Mouse (Mus musculus) liver, adult 2 months (tissue): ENCODE results near the gene Tmco4. TPM values are rescaled to one million over a fixed set of nuclear protein-coding genes. Genes with fewer than 3 reads are reported as not detected.

ENCODE experiments used
- DNase-seq: peaks from one replicate; pipeline ENCODE4 v3.0.0-alpha.2; 2011; ENCODE audit warnings: low read depth, low spot score; ENCODE audit errors: extremely low read depth
- H3K27ac ChIP-seq: fragments of 200-500 bp; replicated peaks from 2 replicates; pipeline ENCODE4 v1.5.1; 2012; ENCODE audit warnings: low read depth, mild to moderate bottlenecking, control low read depth, inconsistent platforms, low read length; ENCODE audit not compliant: insufficient read depth
- H3K27me3 ChIP-seq: fragments of 200-500 bp; 2 replicates; pipeline ENCODE4 v1.6.1; 2012; ENCODE audit warnings: mild to moderate bottlenecking, moderate library complexity, low read length, inconsistent platforms; ENCODE audit not compliant: control insufficient read depth, insufficient read depth
- H3K36me3 ChIP-seq: fragments of 200-500 bp; 2 replicates; pipeline ENCODE4 v1.6.1; 2012; ENCODE audit warnings: low read length, inconsistent platforms; ENCODE audit not compliant: control insufficient read depth, insufficient read depth
- H3K4me1 ChIP-seq: fragments of 200-500 bp; 2 replicates; pipeline ENCODE4 v1.6.1; 2011; ENCODE audit warnings: low read length; ENCODE audit not compliant: control insufficient read depth, insufficient read depth
- H3K4me3 ChIP-seq: fragments of 200-500 bp; 2 replicates; pipeline ENCODE4 v1.5.1; 2011; ENCODE audit warnings: low read depth, mild to moderate bottlenecking, control low read depth, low read length, moderate library complexity; ENCODE audit not compliant: insufficient read depth
- H3K79me2 ChIP-seq: fragments of 200-500 bp; 2 replicates; pipeline ENCODE4 v1.6.1; 2012; ENCODE audit warnings: inconsistent platforms, mild to moderate bottlenecking, low read length, moderate library complexity; ENCODE audit not compliant: control insufficient read depth, insufficient read depth
- H3K9ac ChIP-seq: fragments of 200-500 bp; 2 replicates; pipeline ENCODE4 v1.6.1; 2012; ENCODE audit warnings: low read depth, mild to moderate bottlenecking, control low read depth, inconsistent platforms, low read length
- CTCF ChIP-seq: fragments of 200-500 bp; IDR thresholded peaks from 2 replicates; pipeline ENCODE4 v1.5.1; 2011; ENCODE audit warnings: low read depth, low read length, control low read depth
- POLR2A ChIP-seq: fragments of 200-500 bp; IDR thresholded peaks from 2 replicates; pipeline ENCODE4 v1.6.1; 2011; ENCODE audit warnings: low read length, control low read depth; ENCODE audit not compliant: insufficient read depth; ENCODE audit errors: extremely low read depth
- WGBS: fragments of 180-500 bp; shearing (Covaris S2); methylation state at CpG from one replicate; pipeline ENCODE4 v1.1.7; 2018; 5-methylcytosine and 5-hydroxymethylcytosine counted together
- polyA plus RNA-seq: library from polyadenylated mRNA; depleted of rRNA; stranded (reverse); fragments of >200 nt; gene quantifications from 2 replicates; pipeline ENCODE4 v1.2.3, GENCODE M21; 2012
- total RNA-seq: library from RNA; depleted of rRNA; stranded (reverse); fragments of >200 nt; gene quantifications from 2 replicates; pipeline ENCODE4 v1.2.3, GENCODE M21; 2014

Tmco4 gene
- total and polyA plus RNA-seq, 2 experiments, result 10.2 to 15.3 TPM

DNA sequence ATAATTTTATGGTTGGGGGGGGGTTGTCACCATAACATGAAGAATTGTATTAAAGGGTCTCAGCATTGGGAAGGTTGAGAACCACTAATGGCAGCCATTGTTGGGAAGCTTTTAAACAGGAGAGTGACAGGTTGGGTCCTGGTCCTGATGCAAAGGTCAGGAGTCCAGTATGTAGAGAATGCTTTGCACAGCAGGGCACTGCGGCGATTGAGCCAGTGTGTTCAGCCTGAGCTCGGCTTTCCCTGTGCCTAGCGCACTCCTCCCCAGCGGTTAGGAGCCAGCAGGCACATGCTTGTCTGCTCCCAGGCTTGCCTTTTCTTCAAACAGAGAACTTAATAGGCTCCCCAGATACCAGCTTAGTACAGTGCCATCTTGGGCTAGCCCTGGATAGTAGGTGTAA lies 13.6 kb downstream of the Tmco4 start:
- no peaks in the 10 kb centered on the region for H3K79me2 ChIP-seq
- H3K9ac ChIP-seq, result no peak overlapping the region
- H3K27me3 ChIP-seq, result no peaks in the 10 kb centered on the region
- no peak overlapping the region for H3K4me3 ChIP-seq
- no peak for TF ChIP-seq POLR2A
- TF ChIP-seq CTCF, result no peak
- no peak overlapping the region for H3K27ac ChIP-seq
- peaks cover 2% of the 10 kb centered on the region; the same call in 1 of the 2 replicates for H3K36me3 ChIP-seq
- DNase-seq, result no peak
- no peaks in the 10 kb centered on the region for H3K4me1 ChIP-seq
- WGBS, result 58% methylated on average over 5 of the region's 5 CpGs

DNA sequence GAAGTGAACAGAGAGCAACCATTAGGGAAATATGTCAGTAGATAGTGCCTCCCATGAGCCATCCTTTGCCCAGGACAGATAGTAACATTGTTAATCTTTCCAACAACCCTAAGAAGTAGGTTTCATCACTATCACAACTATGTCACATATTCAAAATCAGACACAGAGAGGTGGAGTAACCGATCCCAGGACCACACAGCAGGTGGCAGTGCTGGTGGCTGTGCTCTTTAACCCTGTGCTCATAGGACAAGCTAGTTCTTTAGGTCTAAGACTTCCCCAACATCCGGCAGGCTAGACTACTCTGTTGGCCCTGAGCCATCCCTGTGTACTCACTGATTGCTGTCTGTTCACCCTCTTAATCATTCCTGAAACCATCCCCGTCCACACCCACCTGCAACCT lies 21.7 kb downstream of the Tmco4 start:
- TF ChIP-seq POLR2A (no peak), CTCF (0 out of 2 replicates have a peak, but pooled peaks have one; percentile 6)
- Histone ChIP-seq H3K36me3 (peaks cover 10% of the 10 kb centered on the region), H3K4me1 (no peaks in the 10 kb centered on the region), H3K9ac (no peak overlapping the region), H3K27ac (no peak overlapping the region), H3K4me3 (no peak overlapping the region), H3K27me3 (no peaks in the 10 kb centered on the region), H3K79me2 (no peaks in the 10 kb centered on the region)
- DNase-seq, result no peak
- WGBS, result 75% methylated on average over 3 of the region's 3 CpGs

DNA sequence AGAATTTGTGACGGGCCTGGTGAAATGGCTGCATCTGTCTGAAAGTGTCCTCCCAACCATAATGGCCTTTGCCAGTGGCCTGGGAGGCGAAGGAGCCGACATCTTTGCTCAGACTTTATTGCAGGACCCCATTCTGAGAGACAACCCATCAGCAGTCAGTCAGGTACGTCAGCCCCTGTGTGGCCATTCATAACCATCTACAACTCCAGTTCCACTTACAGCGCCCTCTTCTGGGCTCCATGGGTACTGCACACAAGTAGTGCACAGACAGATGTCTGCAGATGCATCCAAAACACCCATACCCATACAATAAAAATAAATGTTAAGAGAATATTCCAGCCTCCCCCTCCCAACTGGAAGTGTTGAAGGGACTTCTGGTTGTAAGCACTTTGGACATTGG lies 23.7 kb downstream of the Tmco4 start:
- Histone ChIP-seq H3K27ac (no peak overlapping the region), H3K27me3 (no peaks in the 10 kb centered on the region), H3K4me1 (peaks cover 6% of the 10 kb centered on the region), H3K4me3 (no peak overlapping the region), H3K36me3 (peaks cover 8% of the 10 kb centered on the region), H3K79me2 (no peaks in the 10 kb centered on the region), H3K9ac (no peak overlapping the region)
- TF ChIP-seq POLR2A, result no peak
- TF ChIP-seq CTCF, result peak; percentile 51
- DNase-seq, result no peak
- 89% methylated on average over 5 of the region's 5 CpGs for WGBS

DNA sequence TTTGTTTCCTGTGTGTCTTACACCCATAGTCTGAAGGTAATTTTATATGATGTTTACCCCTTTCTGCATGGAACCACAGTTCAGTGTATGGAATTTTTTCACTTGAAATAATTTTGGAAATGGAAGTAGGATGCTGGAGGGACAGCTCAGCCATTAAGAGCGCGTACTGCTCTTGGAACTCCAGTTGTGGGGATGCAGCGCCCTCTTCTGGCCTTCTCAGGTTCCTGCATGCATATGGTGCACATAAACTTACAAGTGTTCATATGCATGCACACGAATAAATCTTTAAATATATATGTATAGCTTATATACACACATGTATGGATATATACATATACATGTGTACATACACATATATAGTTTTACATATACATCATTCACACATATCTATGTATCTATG lies 24.4 kb downstream of the Tmco4 start:
- H3K4me1 ChIP-seq, result peaks cover 10% of the 10 kb centered on the region
- peak; percentile 63 for TF ChIP-seq CTCF
- TF ChIP-seq POLR2A, result no peak
- H3K79me2 ChIP-seq, result no peaks in the 10 kb centered on the region
- no peak overlapping the region for H3K4me3 ChIP-seq
- DNase-seq, result no peak
- peaks cover 8% of the 10 kb centered on the region for H3K36me3 ChIP-seq
- no peaks in the 10 kb centered on the region for H3K27me3 ChIP-seq
- no peak overlapping the region for H3K9ac ChIP-seq
- H3K27ac ChIP-seq, result no peak overlapping the region
- 88% methylated on average over 4 of the region's 4 CpGs for WGBS

DNA sequence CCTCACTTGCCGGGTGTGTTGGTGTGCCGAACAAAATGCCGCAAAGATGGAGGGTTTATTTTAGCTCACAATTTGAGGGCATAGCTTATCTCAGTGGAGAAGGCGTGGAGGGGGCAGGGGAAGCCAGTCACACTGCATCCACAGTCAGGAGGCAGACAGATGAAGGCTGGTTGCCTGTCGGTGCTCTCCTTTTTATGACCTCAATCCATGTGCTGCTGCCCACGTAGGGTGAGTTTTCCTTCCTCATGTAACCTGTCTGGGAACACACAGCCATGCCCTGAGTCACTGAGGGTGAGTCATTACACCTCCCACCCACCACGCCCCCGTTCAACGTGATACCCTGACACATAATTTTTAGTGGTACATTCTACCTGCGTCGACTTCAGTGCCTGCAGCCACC lies 25.9 kb downstream of the Tmco4 start:
- DNase-seq, result no peak
- Histone ChIP-seq H3K4me1 (peaks cover 12% of the 10 kb centered on the region), H3K27me3 (no peaks in the 10 kb centered on the region), H3K4me3 (no peak overlapping the region), H3K36me3 (peaks cover 5% of the 10 kb centered on the region), H3K79me2 (no peaks in the 10 kb centered on the region), H3K9ac (no peak overlapping the region), H3K27ac (no peak overlapping the region)
- TF ChIP-seq CTCF, result no peak
- no peak for TF ChIP-seq POLR2A
- WGBS, result 95% methylated on average over 11 of the region's 11 CpGs

DNA sequence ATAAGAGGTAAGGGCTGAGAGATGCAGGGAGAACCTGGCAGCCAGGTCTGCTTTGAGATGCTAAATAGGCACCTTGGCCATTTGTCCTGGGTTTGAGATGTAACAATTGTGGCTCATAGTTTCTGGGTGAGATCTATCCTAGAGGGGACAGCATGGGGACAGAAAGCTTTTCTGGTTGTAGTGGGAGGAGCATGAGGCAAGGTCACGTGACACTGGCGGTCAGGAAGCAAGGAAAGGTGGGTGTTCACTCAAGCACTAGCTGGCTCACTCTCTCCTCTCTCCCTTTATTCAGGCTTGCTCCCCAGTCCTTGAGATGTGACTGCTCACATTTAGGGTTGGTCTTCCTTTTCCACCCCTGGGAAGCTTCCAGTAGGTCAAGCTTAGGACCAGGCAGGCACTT lies 28.3 kb downstream of the Tmco4 start:
- peak overlapping the region; percentile 37 for H3K27ac ChIP-seq
- H3K27me3 ChIP-seq, result no peaks in the 10 kb centered on the region
- DNase-seq, result no peak
- H3K9ac ChIP-seq, result no peak overlapping the region
- peaks cover 5% of the 10 kb centered on the region for H3K36me3 ChIP-seq
- no peak for TF ChIP-seq CTCF
- no peak for TF ChIP-seq POLR2A
- peaks cover 18% of the 10 kb centered on the region for H3K4me1 ChIP-seq
- H3K79me2 ChIP-seq, result no peaks in the 10 kb centered on the region
- H3K4me3 ChIP-seq, result no peak overlapping the region
- 71% methylated on average over 2 of the region's 2 CpGs for WGBS
